Mouse (Mus musculus): ENCODE measurements around the gene Iqck.

DNA sequence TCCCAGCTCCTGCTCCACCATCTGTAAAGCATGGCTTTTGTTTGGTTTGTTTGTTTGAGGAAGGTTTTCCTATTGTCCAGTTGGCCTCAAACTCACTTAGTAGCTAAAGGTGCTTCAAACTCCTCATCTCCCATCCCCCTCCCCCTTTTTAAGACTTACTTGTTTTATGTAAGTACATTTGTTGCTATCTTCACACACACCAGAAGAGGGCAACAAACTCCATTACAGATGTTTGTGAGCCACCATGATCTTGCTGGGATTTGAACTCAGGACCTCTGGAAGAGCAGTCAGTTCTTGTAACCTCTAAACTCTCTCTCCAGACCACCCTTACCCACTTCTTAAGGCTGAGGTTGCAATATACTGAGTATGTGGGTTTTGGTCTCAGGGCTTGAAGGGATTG is 42.5 kb downstream of the Iqck start:
- TF ChIP-seq CTCF (IDR thresholded peaks at IDR 0.05; ENCODE audit: low read depth) (peak; percentile 39), EP300 (optimal IDR thresholded peaks at IDR 0.05) (no peak)

All from stomach, postnatal 0 days (tissue).